Mouse (Mus musculus) natural killer cell, adult 2 months (primary cell): ENCODE results near the gene Serpinb6a.
A peak's percentile ranks its signal among the peaks of the same experiment; 100 is the strongest.

ENCODE experiments used
- DNase-seq, 2 experiments: peaks; one replicate each; pipeline ENCODE4 v3.0.0; 2022; ENCODE audit warnings: low spot score in 2 of 2

Gene Serpinb6a

GRCm38 (mm10) chr13:34002058-34003006 lies at the start of gene Serpinb6a, which contains the start of gene Ripk1:
Gene Serpinb6a, minus strand, starts transcription at chr13:34002794.
Gene Ripk1, plus strand, starts transcription at chr13:34002363.
- peak; percentile 86 to 90 for DNase-seq

- DNase-seq = no peak
Measured at GRCm38 (mm10) chr13:34051692-34052091, 49.1 kb upstream of the Serpinb6a start.

GRCm38 (mm10) chr13:34050479-34050878 lies 47.9 kb upstream of the Serpinb6a start:
- DNase-seq = no peak

DNA sequence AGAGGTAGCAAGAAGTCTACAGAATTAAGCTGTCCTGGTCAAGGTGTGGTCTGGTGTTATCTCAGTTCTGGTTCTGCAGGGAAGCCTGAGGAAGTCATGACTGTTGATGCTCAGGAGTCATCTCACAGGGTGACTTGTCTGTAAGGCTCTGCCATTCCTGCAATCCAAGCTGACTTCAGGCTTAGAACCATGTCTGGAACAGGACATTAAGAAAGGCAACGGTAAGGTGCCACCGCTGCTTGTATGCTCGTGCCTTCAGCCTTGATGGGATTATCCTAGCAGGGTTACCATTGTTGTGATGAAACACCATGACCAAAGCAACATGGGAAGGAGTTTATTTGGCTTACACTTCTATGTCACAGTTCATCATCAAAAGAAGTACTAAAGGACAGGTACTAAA lies 44.9 kb upstream of the Serpinb6a start:
- no peak for DNase-seq

- peak; percentile 50 to 71 for DNase-seq
Measured at GRCm38 (mm10) chr13:34046421-34047012, 43.9 kb upstream of the Serpinb6a start.

GRCm38 (mm10) chr13:34045511-34046249 lies 43.1 kb upstream of the Serpinb6a start:
- DNase-seq = no peak

- DNase-seq = no peak
Measured at GRCm38 (mm10) chr13:34043716-34044393, 41.3 kb upstream of the Serpinb6a start.

GRCm38 (mm10) chr13:34040091-34040490 lies 37.5 kb upstream of the Serpinb6a start:
- DNase-seq = no peak

- DNase-seq = no peak
Measured at GRCm38 (mm10) chr13:34038901-34039341, 36.3 kb upstream of the Serpinb6a start.

DNA sequence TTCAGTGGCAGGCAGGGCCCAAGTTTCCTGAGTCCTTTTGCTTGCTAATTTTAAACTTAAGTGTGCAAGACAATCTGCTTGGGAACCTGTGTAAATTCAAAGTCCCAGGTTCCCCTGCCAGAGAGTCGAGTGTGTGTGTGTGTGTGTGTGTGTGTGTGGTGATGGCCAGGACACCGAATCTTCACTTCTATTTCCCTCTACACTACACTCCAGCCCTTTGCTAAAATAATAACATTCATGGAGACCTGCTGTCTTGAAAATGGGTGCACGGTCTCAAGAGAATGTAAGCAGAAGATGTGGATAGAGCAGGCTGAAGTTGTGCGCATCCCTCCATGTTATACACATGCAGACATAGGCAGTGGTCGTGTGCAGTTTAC lies 35.5 kb upstream of the Serpinb6a start:
- DNase-seq = no peak

- DNase-seq = peak; percentile 75 to 84
Measured at GRCm38 (mm10) chr13:34037172-34038055, 34.8 kb upstream of the Serpinb6a start, which contains the start of gene Bphl. Gene Bphl, plus strand, starts transcription at chr13:34037597.

GRCm38 (mm10) chr13:34036726-34037125 lies 34.1 kb upstream of the Serpinb6a start:
- DNase-seq = no peak

DNA sequence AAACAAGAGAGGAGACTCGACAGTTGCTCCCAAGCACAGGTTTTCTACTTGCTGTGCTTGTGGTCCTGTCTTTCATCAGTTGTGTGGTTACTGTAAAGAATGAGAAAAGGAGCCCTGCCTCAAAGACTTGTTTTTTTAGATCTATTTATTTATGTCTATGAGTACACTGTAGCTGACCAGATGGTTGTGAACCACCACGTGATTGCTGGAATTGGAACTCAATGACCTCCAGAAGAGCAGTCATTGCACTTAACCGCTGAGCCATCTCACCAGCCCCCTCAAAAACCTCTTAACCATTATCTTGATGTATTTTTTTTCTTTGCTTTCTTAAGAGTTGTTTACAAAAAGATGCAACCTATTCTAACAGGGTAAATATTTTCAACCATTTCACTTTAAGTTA lies 32.8 kb upstream of the Serpinb6a start:
- no peak for DNase-seq

GRCm38 (mm10) chr13:34032041-34032440 lies 29.4 kb upstream of the Serpinb6a start:
- no peak for DNase-seq

DNA sequence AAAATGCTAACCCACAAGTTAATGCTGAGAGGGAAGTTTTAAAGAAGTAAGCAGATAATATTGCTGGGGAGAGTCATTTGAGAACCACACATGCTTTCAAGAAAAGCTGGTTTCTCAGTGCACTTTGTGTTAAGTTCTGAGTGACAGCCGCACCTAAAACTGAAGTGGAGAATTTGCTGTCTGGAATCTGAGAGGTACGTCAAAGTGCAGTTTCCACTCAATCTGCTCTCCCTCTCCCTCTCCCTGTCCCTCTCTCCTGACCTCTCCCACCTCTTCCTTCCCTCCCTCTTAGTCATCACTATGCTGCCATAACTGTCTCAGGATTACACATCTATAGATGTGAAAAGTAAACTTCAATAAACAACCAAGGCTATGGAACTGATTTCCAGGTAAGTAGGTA lies 19.4 kb upstream of the Serpinb6a start:
- DNase-seq = no peak

GRCm38 (mm10) chr13:34018521-34018920 lies 15.9 kb upstream of the Serpinb6a start:
- no peak for DNase-seq

- no peak for DNase-seq
Measured at GRCm38 (mm10) chr13:34016927-34017569, 14.5 kb upstream of the Serpinb6a start.

GRCm38 (mm10) chr13:34007234-34007633 lies 4.6 kb upstream of the Serpinb6a start:
- DNase-seq = no peak

DNA sequence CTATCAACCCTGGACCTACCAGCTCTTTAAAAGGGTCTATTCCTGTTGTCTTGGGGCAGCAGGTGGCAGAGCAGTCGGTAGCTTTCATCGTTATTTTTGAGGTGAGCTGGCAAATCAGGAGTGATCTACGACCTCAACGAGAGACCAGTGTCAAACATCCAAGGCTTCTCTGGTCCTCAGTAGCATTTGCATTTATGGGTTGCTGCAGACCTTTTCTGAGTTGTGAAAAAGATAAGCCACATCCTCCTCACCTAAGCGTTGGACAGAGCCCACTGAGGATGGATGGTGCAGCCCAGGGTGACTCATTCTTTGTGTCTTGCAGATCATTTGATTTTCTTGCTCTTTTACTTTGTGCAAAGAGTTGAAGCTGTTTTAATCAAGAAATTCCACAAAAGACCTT lies 464 bp upstream of the Serpinb6a start:
- peak; percentile 33 to 43 for DNase-seq

DNA sequence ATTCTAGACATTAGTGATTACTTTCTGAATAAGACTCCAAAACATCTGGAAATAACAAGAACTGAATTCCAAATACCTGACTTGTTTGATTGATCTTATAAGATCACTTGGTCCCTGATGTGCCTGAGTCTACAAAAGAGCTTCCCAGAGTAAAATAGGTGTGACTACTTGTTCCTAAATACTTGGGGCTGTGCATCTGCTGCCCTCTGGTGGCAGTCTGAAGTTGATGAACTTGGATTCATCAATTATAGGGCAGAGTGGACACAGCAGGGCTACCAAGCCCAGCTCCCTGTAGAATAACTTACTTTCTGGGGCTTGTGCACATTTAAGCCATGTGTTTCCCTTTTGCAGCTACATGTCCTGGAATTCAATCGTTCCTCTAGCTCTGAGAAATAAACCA lies 7.4 kb downstream of the Serpinb6a start:
- peak; percentile 19 to 47 for DNase-seq
